Mouse (Mus musculus) liver, embryonic 15.5 days (tissue): ENCODE measurements around the gene Scly. TPM values are rescaled to one million over a fixed set of nuclear protein-coding genes. Genes with fewer than 3 reads are reported as not detected.

ENCODE experiments used
- ATAC-seq: fragments of 200-750 bp; cut with Nextera tagmentation; 2 replicates; pipeline ENCODE4 v1.8.0; 2017; ENCODE audit warnings: moderate number of reproducible peaks, mild to moderate bottlenecking, moderate library complexity; ENCODE audit not compliant: insufficient read depth
- H3K27ac ChIP-seq: fragments of 300-500 bp; sonication (generic); replicated peaks from 2 replicates; pipeline ENCODE4 v1.5.1; 2015; ENCODE audit warnings: mild to moderate bottlenecking, inconsistent platforms
- H3K27me3 ChIP-seq: fragments of 300-500 bp; sonication (generic); 2 replicates; pipeline ENCODE4 v1.6.1; 2015; ENCODE audit warnings: mild to moderate bottlenecking, inconsistent platforms
- H3K36me3 ChIP-seq: fragments of 300-500 bp; sonication (generic); replicated peaks from 2 replicates; pipeline ENCODE4 v1.6.1; 2015; ENCODE audit warnings: moderate library complexity, mild to moderate bottlenecking, inconsistent platforms
- H3K4me1 ChIP-seq: fragments of 300-500 bp; sonication (generic); replicated peaks from 2 replicates; pipeline ENCODE4 v1.6.1; 2015; ENCODE audit warnings: inconsistent platforms
- H3K4me2 ChIP-seq: fragments of 300-500 bp; sonication (generic); 2 replicates; pipeline ENCODE4 v1.6.1; 2015; ENCODE audit warnings: moderate library complexity, mild to moderate bottlenecking, inconsistent platforms
- H3K4me3 ChIP-seq: fragments of 300-500 bp; sonication (generic); replicated peaks from 2 replicates; pipeline ENCODE4 v1.5.1; 2015; ENCODE audit warnings: mild to moderate bottlenecking, inconsistent platforms
- H3K9ac ChIP-seq: fragments of 300-500 bp; sonication (generic); 2 replicates; pipeline ENCODE4 v1.6.1; 2015; ENCODE audit warnings: moderate library complexity, mild to moderate bottlenecking, inconsistent platforms
- H3K9me3 ChIP-seq: fragments of 300-500 bp; sonication (generic); replicated peaks from 2 replicates; pipeline ENCODE4 v1.6.1; 2016; ENCODE audit warnings: inconsistent platforms
- WGBS: fragments of 180-500 bp; shearing (Covaris S2); methylation state at CpG from one replicate; pipeline ENCODE4 v1.1.7; 2015; ENCODE audit warnings: mixed read lengths; ENCODE audit not compliant: insufficient replicate concordance; 5-methylcytosine and 5-hydroxymethylcytosine counted together
- polyA plus RNA-seq: library from polyadenylated mRNA; unstranded; fragments of >200 nt; fragmentation: Nextera tagmentation; extraction: Ambion mirVana; gene quantifications from 2 replicates; pipeline ENCODE4 v1.2.1, GENCODE M21; 2015

Gene Scly
- polyA plus RNA-seq, 1 experiment from 2014 or later = 27.5 TPM

DNA sequence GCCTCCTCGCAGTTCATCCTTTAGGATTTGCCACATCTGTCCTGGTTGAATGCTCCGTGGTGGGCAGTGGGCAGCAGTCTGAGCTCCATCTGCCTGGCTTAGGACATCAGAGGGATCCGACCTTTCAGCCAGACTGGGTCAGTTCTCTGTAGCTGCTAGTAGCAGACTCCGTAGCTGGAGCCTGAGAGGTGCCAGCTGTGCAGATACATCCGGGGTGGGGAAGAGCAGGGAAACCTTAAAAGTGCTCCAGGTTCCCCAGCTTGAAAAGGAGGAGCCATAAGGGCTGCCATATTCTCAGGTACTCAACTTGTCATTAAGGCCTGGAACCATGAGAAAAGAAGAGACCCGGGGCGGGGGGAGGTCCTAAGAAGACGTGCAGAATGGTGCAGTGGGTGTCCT is 67.7 kb downstream of the Scly start:
- Histone ChIP-seq H3K27ac (no peak overlapping the region), H3K9me3 (no peaks in the 10 kb centered on the region), H3K36me3 (peaks cover 15% of the 10 kb centered on the region), H3K4me2 (peak overlapping the region; percentile 99), H3K27me3 (0 out of 2 replicates have a peak, but pooled peaks cover 4% of the 10 kb centered on the region), H3K4me1 (peaks cover 23% of the 10 kb centered on the region), H3K4me3 (peak overlapping the region; percentile 77), H3K9ac (peak overlapping the region; percentile 73)
- no peak for ATAC-seq
- WGBS = 39% methylated on average over 8 of the region's 8 CpGs

DNA sequence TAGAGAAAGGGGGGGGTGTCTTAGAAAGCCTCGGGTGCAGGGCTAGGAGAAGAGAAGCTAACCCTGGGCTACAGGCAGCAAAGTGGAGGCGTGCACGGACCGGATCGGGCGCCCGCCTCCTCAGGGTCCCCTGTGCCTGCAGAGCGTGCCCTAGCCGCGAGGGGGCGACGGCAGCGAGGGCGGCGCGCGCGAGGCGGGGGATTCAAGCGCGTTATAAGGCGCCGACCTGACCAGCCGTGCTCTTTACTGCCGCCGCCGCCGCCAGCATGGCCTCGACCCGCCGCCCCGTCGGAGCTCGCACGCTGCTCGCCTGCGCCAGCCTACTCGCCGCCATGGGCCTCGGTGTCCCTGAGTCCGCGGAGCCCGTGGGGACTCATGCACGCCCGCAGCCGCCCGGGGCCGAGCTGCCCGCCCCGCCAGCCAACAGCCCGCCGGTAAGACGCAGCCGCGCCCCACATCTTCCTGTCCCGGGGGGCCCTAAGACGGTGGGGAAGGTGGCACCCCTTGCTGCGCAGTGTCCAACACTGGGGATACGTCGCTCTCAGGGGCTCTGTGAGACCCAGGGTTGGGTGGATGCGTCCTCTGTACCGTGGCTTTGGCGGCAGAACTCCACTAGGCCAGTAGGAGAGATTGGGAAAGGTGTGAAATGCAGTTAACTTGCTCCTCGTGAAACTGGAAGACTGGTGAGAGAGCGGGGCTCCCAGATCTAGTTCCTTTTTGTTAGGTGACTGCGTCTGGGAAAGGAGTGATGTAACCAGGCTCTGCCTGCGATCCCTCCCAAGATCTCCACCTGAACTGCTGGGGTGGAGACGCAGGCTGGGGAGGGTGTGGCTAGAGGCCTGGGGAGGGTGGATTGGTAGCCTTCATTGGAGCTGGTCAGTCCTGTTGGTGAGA is 68.3 kb downstream of the Scly start, which contains the start of gene Erfe:
TSS of gene Erfe (plus strand) at position 216 of the 894 bp plus-strand sequence.
- peak within 1 kb of the TSS; percentile 73 for H3K9ac ChIP-seq
- H3K9me3 ChIP-seq = no peaks in the 10 kb centered on the region
- peak; percentile 87 for ATAC-seq
- peaks cover 22% of the 10 kb centered on the region for H3K36me3 ChIP-seq
- H3K27me3 ChIP-seq = 0 out of 2 replicates have a peak, but pooled peaks cover 4% of the 10 kb centered on the region
- peak within 1 kb of the TSS; percentile 63 for H3K27ac ChIP-seq
- H3K4me1 ChIP-seq = peaks cover 23% of the 10 kb centered on the region
- WGBS = under 1% methylated on average over 68 of the region's 68 CpGs
- H3K4me2 ChIP-seq = peak within 1 kb of the TSS; percentile 99
- peak within 1 kb of the TSS; percentile 77 for H3K4me3 ChIP-seq

GRCm38 (mm10) chr1:91367295-91367694 is 69.2 kb downstream of the Scly start:
- H3K27me3 ChIP-seq = 0 out of 2 replicates have a peak, but pooled peaks cover 4% of the 10 kb centered on the region
- H3K4me3 ChIP-seq = peak overlapping the region; percentile 77
- H3K36me3 ChIP-seq = peaks cover 30% of the 10 kb centered on the region
- H3K27ac ChIP-seq = peak overlapping the region; percentile 49
- ATAC-seq = no peak
- peak overlapping the region; percentile 99 for H3K4me2 ChIP-seq
- H3K9me3 ChIP-seq = no peaks in the 10 kb centered on the region
- peaks cover 23% of the 10 kb centered on the region for H3K4me1 ChIP-seq
- WGBS = 89% methylated on average over 3 of the region's 3 CpGs
- H3K9ac ChIP-seq = peak overlapping the region; percentile 20; the same call in 1 of the 2 replicates

- ATAC-seq = no peak
- Histone ChIP-seq H3K9ac (no peak overlapping the region), H3K27ac (no peak overlapping the region), H3K36me3 (peaks cover 51% of the 10 kb centered on the region), H3K9me3 (no peaks in the 10 kb centered on the region), H3K4me3 (no peak overlapping the region), H3K4me2 (no peak overlapping the region), H3K27me3 (0 out of 2 replicates have a peak, but pooled peaks cover 4% of the 10 kb centered on the region), H3K4me1 (peaks cover 42% of the 10 kb centered on the region)
- 62% methylated on average over 4 of the region's 4 CpGs for WGBS
Observed at GRCm38 (mm10) chr1:91369408-91369807, 71.3 kb downstream of the Scly start.

DNA sequence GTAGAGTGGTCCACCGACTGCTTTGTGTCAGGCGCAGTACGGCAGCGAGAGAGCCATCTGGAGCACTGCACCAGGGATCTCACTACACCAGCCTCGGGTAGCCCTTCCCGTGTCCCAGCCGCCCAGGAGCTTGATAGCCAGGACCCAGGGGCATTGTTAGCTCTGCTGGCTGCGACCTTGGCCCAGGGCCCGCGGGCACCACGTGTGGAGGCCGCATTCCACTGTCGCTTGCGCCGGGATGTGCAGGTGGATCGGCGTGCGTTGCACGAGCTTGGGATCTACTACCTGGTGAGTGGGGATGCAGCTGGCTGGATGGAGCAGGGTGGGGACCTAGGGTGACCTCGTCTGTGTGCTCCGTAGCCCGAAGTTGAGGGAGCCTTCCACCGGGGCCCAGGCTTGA is 71.9 kb downstream of the Scly start:
- no peak overlapping the region for H3K9ac ChIP-seq
- H3K27ac ChIP-seq = no peak overlapping the region
- 0 out of 2 replicates have a peak, but pooled peaks cover 4% of the 10 kb centered on the region for H3K27me3 ChIP-seq
- H3K36me3 ChIP-seq = peaks cover 57% of the 10 kb centered on the region
- no peak overlapping the region for H3K4me3 ChIP-seq
- no peaks in the 10 kb centered on the region for H3K9me3 ChIP-seq
- no peak overlapping the region for H3K4me2 ChIP-seq
- WGBS = 82% methylated on average over 23 of the region's 23 CpGs
- no peak for ATAC-seq
- peaks cover 43% of the 10 kb centered on the region for H3K4me1 ChIP-seq

Other genes starting within 250 kb of the Scly start
- gene Rbm44, start 153.2 kb upstream of the Scly start, polyA plus RNA-seq = 0.90 and 1.4 TPM in 2 replicates
- gene Ramp1, start 118.5 kb upstream of the Scly start, polyA plus RNA-seq = 5.6 and 6.0 TPM in 2 replicates
- gene Ube2f, start 48.0 kb upstream of the Scly start, polyA plus RNA-seq = 66.9 and 68.6 TPM in 2 replicates
- 0.01 and 0.02 TPM in 2 replicates for gene Espnl, start 23.7 kb downstream of the Scly start, polyA plus RNA-seq
- 0.13 and 0.22 TPM in 2 replicates for gene Klhl30, start 52.7 kb downstream of the Scly start, polyA plus RNA-seq
- gene Erfe, start 68.1 kb downstream of the Scly start, polyA plus RNA-seq = 3.2 and 4.2 TPM in 2 replicates
- gene Ilkap, start 100.5 kb downstream of the Scly start, polyA plus RNA-seq = 67.7 and 69.9 TPM in 2 replicates
- 21.1 and 24.1 TPM in 2 replicates for gene Hes6, start 115.7 kb downstream of the Scly start, polyA plus RNA-seq
- gene Per2, start 161.0 kb downstream of the Scly start, polyA plus RNA-seq = 2.3 and 3.3 TPM in 2 replicates
- 1.8 and 2.1 TPM in 2 replicates for gene Traf3ip1, start 196.3 kb downstream of the Scly start, polyA plus RNA-seq
- 10.2 and 13.4 TPM in 2 replicates for gene Asb1, start 242.2 kb downstream of the Scly start, polyA plus RNA-seq